ENCODE assay signal across 8 mouse cellular contexts in genomic region chr4:40676338-40676737, GRCm38 (mm10). TPM values are rescaled to one million over a fixed set of nuclear protein-coding genes. Genes with fewer than 3 reads are reported as not detected.
DNase-seq lines count a peak whose midpoint lies in the region; ATAC-seq and TF ChIP-seq lines count a peak whose summit lies in the region.
"Had no signal": no experiment of that assay in that cellular context is flagged by ENCODE, and none has a peak within 500 bp of the region (broad histone marks: within the 10 kb centered on the region; RNA-seq: fewer than 3 reads in every experiment).

No protein-coding gene starts in this region.

- H3K9me3 ChIP-seq in ES-Bruce4 (replicated peaks; ENCODE audit: control insufficient read depth, insufficient read depth, low read length, poor library complexity, severe bottlenecking) = no peaks in the 10 kb centered on the region
- H3K9me3 ChIP-seq in ES-E14 (ENCODE audit: control insufficient read depth, insufficient read depth, low read depth, low read length) = no peaks in the 10 kb centered on the region
- no peaks in the 10 kb centered on the region for H3K9me3 ChIP-seq in hindbrain, embryonic 15.5 days
- H3K9me3 ChIP-seq in midbrain, embryonic 11.5 days (ENCODE audit: control insufficient read depth, low read length) = no peaks in the 10 kb centered on the region

- ATAC-seq in hindbrain, embryonic 15.5 days (ENCODE audit: low FRiP score, low read depth) = peak; percentile 21; the same call in 1 of the 2 replicates
- ATAC-seq in midbrain, embryonic 11.5 days (ENCODE audit: low FRiP score) = no peak

- no peak for TF ChIP-seq CTCF in ES-Bruce4 (IDR thresholded peaks at IDR 0.05; ENCODE audit: low read depth, low read length)

- no peak for TF ChIP-seq EP300 in ES-Bruce4 (IDR thresholded peaks at IDR 0.05; ENCODE audit: insufficient read depth, low read depth, low read length)

- H3K27me3 ChIP-seq in ES-Bruce4 (ENCODE audit: control insufficient read depth, insufficient read depth, low read length, poor library complexity, severe bottlenecking) = no peaks in the 10 kb centered on the region
- no peaks in the 10 kb centered on the region for H3K27me3 ChIP-seq in hindbrain, embryonic 15.5 days
- no peaks in the 10 kb centered on the region for H3K27me3 ChIP-seq in midbrain, embryonic 11.5 days (ENCODE audit: control insufficient read depth, insufficient read depth, low read length)

- no peak for DNase-seq in ES-E14 (ENCODE audit: low read depth, low spot score)
- peak; percentile 78 for DNase-seq in midbrain, embryonic 11.5 days (ENCODE audit: low spot score, missing footprints)
- no peak for DNase-seq in cerebellum, postnatal 14 days
- no peak for DNase-seq in frontal cortex, postnatal 14 days (ENCODE audit: low spot score in 2 of 2)
- DNase-seq in right cerebral cortex, postnatal 14 days = no peak
- DNase-seq: thymus, postnatal 36 days had no signal

- WGBS in hindbrain, embryonic 15.5 days = 18% methylated on average over 14 of the region's 14 CpGs
- WGBS in midbrain, embryonic 11.5 days = 17% methylated on average over 14 of the region's 14 CpGs

- H3K4me3 ChIP-seq in ES-Bruce4 (ENCODE audit: low read depth, low read length) = peak overlapping the region; percentile 41
- H3K4me3 ChIP-seq in ES-E14 (ENCODE audit: insufficient read depth in 1 of 2, low read depth in 1 of 2, low read length in 2 of 2, poor library complexity in 1 of 2, severe bottlenecking in 1 of 2) = peak overlapping the region; percentile 71 to 74
- H3K4me3 ChIP-seq in hindbrain, embryonic 15.5 days = 0 out of 2 replicates have a peak overlapping the region, but pooled peaks have one; percentile 12
- no peak overlapping the region for H3K4me3 ChIP-seq in midbrain, embryonic 11.5 days (ENCODE audit: low read depth, low read length)

- peak overlapping the region; percentile 72 for H3K9ac ChIP-seq in ES-Bruce4 (ENCODE audit: low read depth, poor library complexity, severe bottlenecking)
- peak overlapping the region; percentile 66 for H3K9ac ChIP-seq in ES-E14 (ENCODE audit: insufficient read depth, low read depth, low read length, poor library complexity, severe bottlenecking)
- H3K9ac ChIP-seq in hindbrain, embryonic 15.5 days = no peak overlapping the region
- no peak overlapping the region for H3K9ac ChIP-seq in midbrain, embryonic 11.5 days (ENCODE audit: low read length)

- H3K36me3 ChIP-seq in ES-Bruce4 (ENCODE audit: control insufficient read depth, insufficient read depth, low read length, poor library complexity, severe bottlenecking) (no peaks in the 10 kb centered on the region), ES-E14 (ENCODE audit: control insufficient read depth, insufficient read depth, low read length, poor library complexity, severe bottlenecking) (no peaks in the 10 kb centered on the region)
- no peaks in the 10 kb centered on the region for H3K36me3 ChIP-seq in hindbrain, embryonic 15.5 days
- H3K36me3 ChIP-seq in midbrain, embryonic 11.5 days (ENCODE audit: control insufficient read depth, insufficient read depth, low read length) = no peaks in the 10 kb centered on the region

- TF ChIP-seq POLR2A in ES-Bruce4 (IDR thresholded peaks at IDR 0.05; ENCODE audit: insufficient read depth, low read length) = no peak

- in situ Hi-C loops in ES-E14 (cut with MboI; ENCODE audit: low sequenced_read_pairs in 2 of 2, unreplicated experiment in 2 of 2) = loop anchor here (10.0 to 25.0 kb wide), 3 partner anchors 382 to 539 kb away; partner anchors contain the start of genes Aco1 (in 2 of the 2) and Ndufb6 (in 1 of the 2)

- H3K27ac ChIP-seq in ES-Bruce4 (ENCODE audit: insufficient read depth, low read length) (no peak overlapping the region), ES-E14 (ENCODE audit: insufficient read depth, low read depth, low read length, poor library complexity, severe bottlenecking) (no peak overlapping the region)
- no peak overlapping the region for H3K27ac ChIP-seq in hindbrain, embryonic 15.5 days (replicated peaks)
- H3K27ac ChIP-seq in midbrain, embryonic 11.5 days (ENCODE audit: low read depth, low read length) = no peak overlapping the region

- H3K4me1 ChIP-seq in ES-Bruce4 (ENCODE audit: control insufficient read depth, insufficient read depth, low read length) (no peaks in the 10 kb centered on the region), ES-E14 (ENCODE audit: control insufficient read depth in 2 of 2, insufficient read depth in 2 of 2, low read length in 2 of 2, poor library complexity in 1 of 2) (peaks cover 0 to 3% of the 10 kb centered on the region in 2 experiments; a peak in 1 of 4 replicates)
- peaks cover 8% of the 10 kb centered on the region for H3K4me1 ChIP-seq in hindbrain, embryonic 15.5 days (replicated peaks)
- no peaks in the 10 kb centered on the region for H3K4me1 ChIP-seq in midbrain, embryonic 11.5 days (ENCODE audit: control insufficient read depth, insufficient read depth, low read length)

- H3K4me2 ChIP-seq in hindbrain, embryonic 15.5 days = peak overlapping the region; percentile 44
- H3K4me2 ChIP-seq in midbrain, embryonic 11.5 days = peak overlapping the region; percentile 19; the same call in 1 of the 2 replicates

TF ChIP-seq in ES-E14, 5 proteins besides CTCF, POLR2A, EP300 and RAD21:
- TF ChIP-seq MAFK (IDR thresholded peaks at IDR 0.05; ENCODE audit: insufficient read depth, low read depth, low read length) (no peak), HCFC1 (IDR thresholded peaks at IDR 0.05; ENCODE audit: borderline replicate concordance, insufficient read depth, low read length) (no peak), ZNF384 (IDR thresholded peaks at IDR 0.05; ENCODE audit: low read depth, low read length) (no peak), CHD2 (IDR thresholded peaks at IDR 0.05; ENCODE audit: low read depth, low read length) (no peak), ZC3H11A (IDR thresholded peaks at IDR 0.05; ENCODE audit: borderline replicate concordance, low read depth, low read length) (no peak)

RNA-seq across cellular contexts. Expression of gene Aptx, which starts 26.7 kb away (rescaled TPM):
- polyA plus RNA-seq in ES-Bruce4 (2011; ENCODE audit: insufficient read depth, insufficient read length, low read depth, missing spikeins) = 22.3 and 22.9 TPM in 2 replicates
- 14.7 and 16.2 TPM in 2 replicates for total RNA-seq in ES-E14 (2012; rRNA removed)
- 44.4 and 45.9 TPM in 2 replicates for polyA plus RNA-seq in hindbrain, embryonic 15.5 days (2015; fragmentation: Nextera tagmentation; extraction: Ambion mirVana)
- 44.6 and 45.8 TPM in 2 replicates for polyA plus RNA-seq in midbrain, embryonic 11.5 days (2014; fragmentation: Nextera tagmentation; extraction: Ambion mirVana)

RNA-seq across cellular contexts. Expression of gene Dnaja1, which starts 45.6 kb away (rescaled TPM):
- polyA plus RNA-seq in ES-Bruce4 (2011; ENCODE audit: insufficient read depth, insufficient read length, low read depth, missing spikeins) = 358 and 376 TPM in 2 replicates
- total RNA-seq in ES-E14 (2012; rRNA removed) = 92.8 and 139 TPM in 2 replicates
- polyA plus RNA-seq in hindbrain, embryonic 15.5 days (2015; fragmentation: Nextera tagmentation; extraction: Ambion mirVana) = 639 and 670 TPM in 2 replicates
- polyA plus RNA-seq in midbrain, embryonic 11.5 days (2014; fragmentation: Nextera tagmentation; extraction: Ambion mirVana) = 710 and 762 TPM in 2 replicates

Comparison
In these comparisons a context has a peak if more than half of its experiments do, and no peak if none do; other contexts are left out.
1. H3K9ac ChIP-seq: peak in ES-Bruce4 (single experiment) and ES-E14 (single experiment); none in hindbrain, embryonic 15.5 days (single experiment) and midbrain, embryonic 11.5 days (single experiment).